Mouse (Mus musculus): Measurements from ENCODE around the gene Gpc5. TPM values are rescaled to one million over a fixed set of nuclear protein-coding genes. Genes with fewer than 3 reads are reported as not detected.

The Gpc5 gene
- polyA plus RNA-seq, 1 experiment from 2014 or later, result 10.4 TPM

DNA sequence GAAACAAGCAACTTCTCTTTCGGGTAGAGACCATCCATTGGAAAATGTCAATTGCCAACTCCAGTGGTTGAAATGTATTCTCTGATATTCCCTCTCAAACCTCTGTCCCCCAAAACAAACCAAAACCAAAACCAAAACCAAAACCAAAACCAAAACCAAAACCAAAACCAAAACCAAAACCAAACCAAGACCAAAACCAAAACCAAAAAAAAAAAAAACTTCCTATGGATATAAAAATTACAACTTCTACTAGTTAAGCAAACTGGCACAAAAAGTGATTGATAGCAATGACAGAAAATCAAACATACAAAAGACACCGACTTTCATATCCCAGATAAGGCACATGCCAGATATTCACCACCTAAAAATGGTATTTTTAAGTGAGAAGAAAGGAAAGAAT, 161.7 kb downstream of the Gpc5 start:
- Histone ChIP-seq H3K4me1 (ENCODE audit: control insufficient read depth, insufficient read depth, low read length) (no peaks in the 10 kb centered on the region), H3K27me3 (ENCODE audit: control insufficient read depth, insufficient read depth, low read depth, low read length) (no peaks in the 10 kb centered on the region), H3K9me3 (replicated peaks; ENCODE audit: control insufficient read depth, low read length, poor library complexity, severe bottlenecking) (no peaks in the 10 kb centered on the region), H3K4me2 (ENCODE audit: low read length) (no peak overlapping the region), H3K9ac (ENCODE audit: low read depth, low read length) (no peak overlapping the region), H3K27ac (ENCODE audit: low read length) (no peak overlapping the region), H3K4me3 (ENCODE audit: low read depth, low read length) (no peak overlapping the region), H3K36me3 (ENCODE audit: control insufficient read depth, insufficient read depth, low read length) (no peaks in the 10 kb centered on the region)
- no peak for ATAC-seq
- 95% methylated on average over 2 of the region's 2 CpGs for WGBS

DNA sequence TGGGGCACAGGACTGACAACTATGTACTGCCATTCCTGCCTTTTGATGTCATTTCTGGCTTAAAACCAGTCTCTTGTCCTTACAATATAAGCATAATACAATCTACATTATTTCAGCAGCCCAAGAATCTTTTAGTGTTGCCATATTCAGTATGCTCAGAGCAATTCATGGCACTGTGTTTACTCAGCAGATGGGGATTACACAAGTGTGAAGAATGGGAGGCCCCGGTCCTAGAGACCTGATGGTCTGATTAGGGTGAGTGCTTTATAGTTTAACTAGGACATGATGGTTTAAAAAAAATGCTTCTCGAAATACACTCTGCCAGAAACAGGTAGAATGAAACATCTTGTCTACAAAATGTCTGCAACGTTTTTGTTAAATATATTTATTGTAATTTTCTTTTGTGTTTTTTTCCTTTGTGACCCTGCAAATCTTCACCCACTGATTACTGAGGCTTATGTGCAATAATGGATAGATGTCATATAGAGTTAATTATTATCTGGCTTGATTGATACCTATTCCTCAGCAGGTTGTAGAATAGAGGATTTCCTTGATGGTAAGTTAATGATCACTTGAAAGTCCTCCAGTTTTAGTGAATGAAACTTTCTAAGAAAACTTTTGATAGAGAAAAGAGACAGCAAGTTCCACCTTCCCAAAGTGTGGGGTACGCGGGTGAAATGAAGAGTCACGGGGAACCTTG, 177.8 kb downstream of the Gpc5 start:
- H3K27ac ChIP-seq (ENCODE audit: low read length), result no peak overlapping the region
- H3K4me3 ChIP-seq (ENCODE audit: low read depth, low read length), result no peak overlapping the region
- no peak for ATAC-seq
- no peak overlapping the region for H3K4me2 ChIP-seq (ENCODE audit: low read length)
- H3K9me3 ChIP-seq (replicated peaks; ENCODE audit: control insufficient read depth, low read length, poor library complexity, severe bottlenecking), result no peaks in the 10 kb centered on the region
- WGBS, result 86% methylated on average over 6 of the region's 6 CpGs
- no peaks in the 10 kb centered on the region for H3K36me3 ChIP-seq (ENCODE audit: control insufficient read depth, insufficient read depth, low read length)
- H3K27me3 ChIP-seq (ENCODE audit: control insufficient read depth, insufficient read depth, low read depth, low read length), result no peaks in the 10 kb centered on the region
- H3K4me1 ChIP-seq (ENCODE audit: control insufficient read depth, insufficient read depth, low read length), result no peaks in the 10 kb centered on the region
- H3K9ac ChIP-seq (ENCODE audit: low read depth, low read length), result no peak overlapping the region

GRCm38 (mm10) chr14:115270445-115270844, 178.4 kb downstream of the Gpc5 start:
- H3K4me3 ChIP-seq (ENCODE audit: low read depth, low read length), result no peak overlapping the region
- no peaks in the 10 kb centered on the region for H3K9me3 ChIP-seq (replicated peaks; ENCODE audit: control insufficient read depth, low read length, poor library complexity, severe bottlenecking)
- 81% methylated on average over 6 of the region's 6 CpGs for WGBS
- H3K9ac ChIP-seq (ENCODE audit: low read depth, low read length), result no peak overlapping the region
- H3K4me1 ChIP-seq (ENCODE audit: control insufficient read depth, insufficient read depth, low read length), result no peaks in the 10 kb centered on the region
- no peak overlapping the region for H3K4me2 ChIP-seq (ENCODE audit: low read length)
- H3K27me3 ChIP-seq (ENCODE audit: control insufficient read depth, insufficient read depth, low read depth, low read length), result no peaks in the 10 kb centered on the region
- H3K36me3 ChIP-seq (ENCODE audit: control insufficient read depth, insufficient read depth, low read length), result no peaks in the 10 kb centered on the region
- ATAC-seq, result no peak
- H3K27ac ChIP-seq (ENCODE audit: low read length), result no peak overlapping the region

DNA sequence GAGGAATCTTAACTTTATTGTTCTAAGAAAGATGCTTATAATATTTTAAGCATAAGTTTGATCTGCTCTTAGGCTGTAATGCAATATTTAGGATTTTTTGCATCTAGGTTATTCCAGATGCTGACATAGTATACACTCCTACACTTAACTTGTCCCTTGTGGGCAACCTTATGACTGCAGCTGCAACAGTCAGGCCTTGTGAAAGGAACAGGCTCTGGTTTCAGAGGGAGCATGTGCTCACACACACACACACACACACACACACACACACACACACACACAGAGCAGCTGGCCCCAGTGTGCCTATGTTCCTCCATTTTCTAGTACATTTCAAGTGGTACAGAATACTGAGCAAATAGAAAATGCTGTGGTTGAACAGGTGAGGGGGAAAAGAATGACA, 190.8 kb downstream of the Gpc5 start:
- Histone ChIP-seq H3K9me3 (replicated peaks; ENCODE audit: control insufficient read depth, low read length, poor library complexity, severe bottlenecking) (no peaks in the 10 kb centered on the region), H3K27ac (ENCODE audit: low read length) (no peak overlapping the region), H3K9ac (ENCODE audit: low read depth, low read length) (no peak overlapping the region), H3K36me3 (ENCODE audit: control insufficient read depth, insufficient read depth, low read length) (no peaks in the 10 kb centered on the region), H3K27me3 (ENCODE audit: control insufficient read depth, insufficient read depth, low read depth, low read length) (no peaks in the 10 kb centered on the region), H3K4me3 (ENCODE audit: low read depth, low read length) (no peak overlapping the region), H3K4me1 (ENCODE audit: control insufficient read depth, insufficient read depth, low read length) (no peaks in the 10 kb centered on the region), H3K4me2 (ENCODE audit: low read length) (no peak overlapping the region)
- no peak for ATAC-seq

GRCm38 (mm10) chr14:115324247-115324646, 232.2 kb downstream of the Gpc5 start:
- no peaks in the 10 kb centered on the region; the same call in 1 of the 2 replicates for H3K4me1 ChIP-seq (ENCODE audit: control insufficient read depth, insufficient read depth, low read length)
- no peaks in the 10 kb centered on the region for H3K9me3 ChIP-seq (replicated peaks; ENCODE audit: control insufficient read depth, low read length, poor library complexity, severe bottlenecking)
- no peak overlapping the region for H3K27ac ChIP-seq (ENCODE audit: low read length)
- H3K4me2 ChIP-seq (ENCODE audit: low read length), result no peak overlapping the region
- no peak overlapping the region for H3K9ac ChIP-seq (ENCODE audit: low read depth, low read length)
- H3K4me3 ChIP-seq (ENCODE audit: low read depth, low read length), result no peak overlapping the region
- ATAC-seq, result no peak
- H3K36me3 ChIP-seq (ENCODE audit: control insufficient read depth, insufficient read depth, low read length), result no peaks in the 10 kb centered on the region
- WGBS, result 86% methylated on average over 2 of the region's 2 CpGs
- H3K27me3 ChIP-seq (ENCODE audit: control insufficient read depth, insufficient read depth, low read depth, low read length), result no peaks in the 10 kb centered on the region

GRCm38 (mm10) chr14:115326426-115326825, 234.4 kb downstream of the Gpc5 start:
- H3K4me3 ChIP-seq (ENCODE audit: low read depth, low read length), result no peak overlapping the region
- H3K4me1 ChIP-seq (ENCODE audit: control insufficient read depth, insufficient read depth, low read length), result no peaks in the 10 kb centered on the region; the same call in 1 of the 2 replicates
- no peak overlapping the region for H3K4me2 ChIP-seq (ENCODE audit: low read length)
- no peak overlapping the region for H3K9ac ChIP-seq (ENCODE audit: low read depth, low read length)
- no peaks in the 10 kb centered on the region for H3K9me3 ChIP-seq (replicated peaks; ENCODE audit: control insufficient read depth, low read length, poor library complexity, severe bottlenecking)
- no peaks in the 10 kb centered on the region for H3K36me3 ChIP-seq (ENCODE audit: control insufficient read depth, insufficient read depth, low read length)
- ATAC-seq, result no peak
- H3K27me3 ChIP-seq (ENCODE audit: control insufficient read depth, insufficient read depth, low read depth, low read length), result no peaks in the 10 kb centered on the region
- WGBS, result 36% methylated on average over 5 of the region's 5 CpGs
- H3K27ac ChIP-seq (ENCODE audit: low read length), result no peak overlapping the region; the same call in 1 of the 2 replicates

GRCm38 (mm10) chr14:115339084-115339483, 247.1 kb downstream of the Gpc5 start:
- Histone ChIP-seq H3K4me2 (ENCODE audit: low read length) (no peak overlapping the region), H3K4me1 (ENCODE audit: control insufficient read depth, insufficient read depth, low read length) (no peaks in the 10 kb centered on the region)

DNA sequence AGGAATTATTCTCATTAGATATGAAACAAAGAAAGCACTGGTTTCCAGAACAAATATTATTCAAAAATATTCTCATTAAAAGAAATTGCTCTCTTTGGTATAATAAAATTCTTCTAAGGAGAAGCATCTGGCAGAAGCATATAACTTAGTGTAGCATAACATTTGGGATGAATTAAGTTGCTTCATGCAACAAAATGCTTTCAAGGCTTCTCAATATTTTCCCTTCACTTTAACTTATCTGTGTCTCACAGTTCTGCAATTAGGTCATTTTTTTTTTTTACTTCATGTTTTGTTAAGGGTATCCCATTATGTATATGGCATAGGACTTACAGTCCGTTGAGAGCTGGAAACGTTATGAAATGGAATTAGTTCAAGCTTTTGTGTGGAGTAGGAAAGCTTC, 250.6 kb downstream of the Gpc5 start:
- H3K9ac ChIP-seq (ENCODE audit: low read depth, low read length), result no peak overlapping the region
- H3K9me3 ChIP-seq (replicated peaks; ENCODE audit: control insufficient read depth, low read length, poor library complexity, severe bottlenecking), result no peaks in the 10 kb centered on the region
- no peaks in the 10 kb centered on the region for H3K4me1 ChIP-seq (ENCODE audit: control insufficient read depth, insufficient read depth, low read length)
- no peak overlapping the region for H3K27ac ChIP-seq (ENCODE audit: low read length)
- no peak overlapping the region for H3K4me2 ChIP-seq (ENCODE audit: low read length)
- no peaks in the 10 kb centered on the region for H3K27me3 ChIP-seq (ENCODE audit: control insufficient read depth, insufficient read depth, low read depth, low read length)
- 83% methylated on average over 2 of the region's 2 CpGs for WGBS
- no peak for ATAC-seq
- no peaks in the 10 kb centered on the region for H3K36me3 ChIP-seq (ENCODE audit: control insufficient read depth, insufficient read depth, low read length)
- H3K4me3 ChIP-seq (ENCODE audit: low read depth, low read length), result no peak overlapping the region

More at GRCm38 (mm10) chr14:115339084-115339483, 247.1 kb downstream of the Gpc5 start:
- no peak overlapping the region for H3K9ac ChIP-seq (ENCODE audit: low read depth, low read length)
- no peak overlapping the region for H3K4me3 ChIP-seq (ENCODE audit: low read depth, low read length)
- no peaks in the 10 kb centered on the region for H3K36me3 ChIP-seq (ENCODE audit: control insufficient read depth, insufficient read depth, low read length)
- no peaks in the 10 kb centered on the region for H3K27me3 ChIP-seq (ENCODE audit: control insufficient read depth, insufficient read depth, low read depth, low read length)
- H3K27ac ChIP-seq (ENCODE audit: low read length), result no peak overlapping the region
- no peak for ATAC-seq
- 82% methylated on average over 3 of the region's 3 CpGs for WGBS
- H3K9me3 ChIP-seq (replicated peaks; ENCODE audit: control insufficient read depth, low read length, poor library complexity, severe bottlenecking), result no peaks in the 10 kb centered on the region

GRCm38 (mm10) chr14:115349448-115349847, 257.4 kb downstream of the Gpc5 start:
- no peak overlapping the region for H3K4me2 ChIP-seq (ENCODE audit: low read length)
- no peaks in the 10 kb centered on the region for H3K36me3 ChIP-seq (ENCODE audit: control insufficient read depth, insufficient read depth, low read length)
- H3K9me3 ChIP-seq (replicated peaks; ENCODE audit: control insufficient read depth, low read length, poor library complexity, severe bottlenecking), result no peaks in the 10 kb centered on the region
- H3K4me3 ChIP-seq (ENCODE audit: low read depth, low read length), result no peak overlapping the region
- H3K9ac ChIP-seq (ENCODE audit: low read depth, low read length), result no peak overlapping the region
- ATAC-seq, result no peak
- no peaks in the 10 kb centered on the region for H3K4me1 ChIP-seq (ENCODE audit: control insufficient read depth, insufficient read depth, low read length)
- H3K27ac ChIP-seq (ENCODE audit: low read length), result no peak overlapping the region
- H3K27me3 ChIP-seq (ENCODE audit: control insufficient read depth, insufficient read depth, low read depth, low read length), result no peaks in the 10 kb centered on the region
- WGBS, result 82% methylated on average over 3 of the region's 3 CpGs
